Mouse (Mus musculus) ZHBTc4 (cell line): ENCODE data around the gene Ccdc88c.
A peak's percentile ranks its signal among the peaks of the same experiment; 100 is the strongest.

ENCODE experiments used
- DNase-seq: peaks from one replicate; pipeline ENCODE4 v3.0.0-alpha.2; 2011; ENCODE audit warnings: low read depth, low spot score

Gene Ccdc88c

DNA sequence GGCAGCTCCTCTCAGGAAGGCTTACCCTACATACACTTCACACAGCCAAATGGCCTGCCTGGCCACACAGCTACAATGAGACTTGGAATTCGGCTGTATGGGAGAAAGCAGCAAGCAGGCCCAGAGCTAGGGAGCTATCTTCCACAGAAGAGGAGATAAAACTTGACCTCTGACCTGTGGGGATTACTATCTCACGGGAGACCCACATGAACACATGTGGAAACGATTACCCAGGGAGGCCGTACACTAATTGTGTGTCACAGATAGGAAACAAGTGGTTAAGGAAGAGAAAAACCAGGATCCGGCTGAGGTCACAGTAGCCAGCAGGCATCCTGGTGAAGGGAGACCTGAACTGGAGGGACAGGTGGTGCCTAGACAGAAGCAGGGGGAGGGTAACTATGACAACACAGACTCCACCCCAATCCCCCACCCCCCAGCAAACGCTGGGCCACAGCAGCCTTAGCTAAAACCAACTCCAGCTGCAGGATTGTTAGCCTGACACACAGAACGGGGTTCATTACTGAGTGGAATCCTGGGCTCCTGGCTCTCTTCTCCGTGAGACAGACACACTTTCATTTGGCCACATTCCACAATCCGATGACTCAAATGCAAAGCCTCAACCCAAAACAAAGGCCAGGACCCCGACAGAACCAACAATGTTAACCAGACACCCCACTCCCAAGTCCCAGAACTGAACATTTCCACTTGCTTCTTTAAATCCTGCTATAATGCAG, 30.9 kb downstream of the Ccdc88c start:
- DNase-seq: no peak

- DNase-seq: peak; percentile 98
Observed at GRCm38 (mm10) chr12:100996378-100996898, 32.4 kb downstream of the Ccdc88c start.

DNA sequence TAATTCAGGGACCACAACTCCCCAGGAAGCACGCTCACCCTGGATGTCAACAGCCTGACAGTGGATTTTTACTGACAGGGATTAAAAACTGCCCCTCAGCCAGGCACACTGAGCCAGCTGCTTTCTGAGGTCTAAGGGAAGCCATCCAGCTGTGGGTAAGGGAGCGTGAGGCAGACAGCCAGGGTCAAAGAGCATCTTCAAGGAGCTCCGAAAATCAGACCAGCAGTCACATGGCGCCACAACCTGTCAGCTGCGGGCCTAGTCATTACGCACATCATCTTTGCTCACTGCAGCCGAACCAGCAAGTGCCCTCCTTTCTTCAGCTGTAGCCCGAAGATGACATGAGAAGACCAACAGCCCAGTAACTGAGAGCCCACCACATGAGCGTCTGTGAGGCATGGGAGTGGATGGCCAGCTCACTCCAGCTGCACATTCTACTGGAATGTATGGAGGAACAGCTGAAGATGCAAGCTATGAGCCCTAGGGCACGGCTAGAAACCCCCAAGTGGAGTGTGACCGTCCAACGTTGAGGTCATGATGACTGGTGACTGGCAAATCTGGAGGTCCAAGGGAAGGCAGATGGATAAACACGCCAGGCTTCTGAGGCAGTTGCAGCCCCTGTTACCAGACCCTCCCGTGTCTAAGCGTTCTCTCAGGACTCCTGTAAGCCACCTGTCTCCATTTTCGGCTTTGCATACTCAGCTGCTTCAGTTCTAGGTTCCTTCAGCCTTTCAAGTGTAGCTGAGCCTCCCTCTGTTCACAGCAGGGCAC, 33.1 kb downstream of the Ccdc88c start:
- no peak for DNase-seq

GRCm38 (mm10) chr12:100994140-100995015, 34.5 kb downstream of the Ccdc88c start:
- no peak for DNase-seq

GRCm38 (mm10) chr12:100993146-100993545, 35.7 kb downstream of the Ccdc88c start:
- DNase-seq: no peak

GRCm38 (mm10) chr12:100992505-100992904, 36.4 kb downstream of the Ccdc88c start:
- DNase-seq: no peak

DNA sequence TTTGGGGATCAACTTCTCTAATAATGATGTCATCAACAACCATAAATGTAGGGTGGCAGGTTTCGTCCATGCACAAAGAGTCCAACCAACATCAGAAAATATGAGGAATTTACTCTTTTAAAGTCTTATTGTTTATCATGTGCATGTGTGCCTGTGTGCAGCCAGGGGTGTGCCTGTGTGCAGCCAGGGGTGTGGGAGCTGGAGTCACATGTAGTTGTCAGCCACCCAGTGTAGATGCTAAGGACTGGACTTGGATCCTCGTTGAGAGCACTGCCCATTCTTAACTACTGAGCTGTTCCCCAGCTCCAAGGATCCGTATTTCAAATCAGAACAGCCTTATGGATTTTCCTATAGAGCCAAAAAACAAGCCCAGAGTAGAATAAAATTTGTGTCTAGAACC, 37.7 kb downstream of the Ccdc88c start:
- no peak for DNase-seq

DNA sequence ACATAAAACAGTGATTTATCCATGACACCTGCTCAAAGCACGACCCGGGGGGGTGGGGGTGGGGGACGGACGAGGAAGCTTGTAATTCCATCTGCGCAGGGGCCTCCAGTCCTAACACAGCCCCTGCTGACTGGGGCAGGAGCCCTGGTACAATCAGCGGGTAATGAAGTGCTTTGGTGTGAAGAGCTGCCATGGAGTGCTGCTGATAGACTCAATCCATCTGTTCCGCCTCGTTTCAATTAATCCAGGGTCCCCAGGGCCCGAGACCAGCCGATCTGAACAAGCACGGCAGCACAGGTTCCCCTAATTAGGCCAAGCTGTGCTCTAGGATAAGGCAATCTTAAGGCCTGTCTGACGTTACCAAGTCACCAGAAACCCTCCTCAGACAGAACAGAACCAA, 38.6 kb downstream of the Ccdc88c start:
- no peak for DNase-seq

- DNase-seq: no peak
Observed at GRCm38 (mm10) chr12:100989780-100990288, 39.0 kb downstream of the Ccdc88c start.

DNA sequence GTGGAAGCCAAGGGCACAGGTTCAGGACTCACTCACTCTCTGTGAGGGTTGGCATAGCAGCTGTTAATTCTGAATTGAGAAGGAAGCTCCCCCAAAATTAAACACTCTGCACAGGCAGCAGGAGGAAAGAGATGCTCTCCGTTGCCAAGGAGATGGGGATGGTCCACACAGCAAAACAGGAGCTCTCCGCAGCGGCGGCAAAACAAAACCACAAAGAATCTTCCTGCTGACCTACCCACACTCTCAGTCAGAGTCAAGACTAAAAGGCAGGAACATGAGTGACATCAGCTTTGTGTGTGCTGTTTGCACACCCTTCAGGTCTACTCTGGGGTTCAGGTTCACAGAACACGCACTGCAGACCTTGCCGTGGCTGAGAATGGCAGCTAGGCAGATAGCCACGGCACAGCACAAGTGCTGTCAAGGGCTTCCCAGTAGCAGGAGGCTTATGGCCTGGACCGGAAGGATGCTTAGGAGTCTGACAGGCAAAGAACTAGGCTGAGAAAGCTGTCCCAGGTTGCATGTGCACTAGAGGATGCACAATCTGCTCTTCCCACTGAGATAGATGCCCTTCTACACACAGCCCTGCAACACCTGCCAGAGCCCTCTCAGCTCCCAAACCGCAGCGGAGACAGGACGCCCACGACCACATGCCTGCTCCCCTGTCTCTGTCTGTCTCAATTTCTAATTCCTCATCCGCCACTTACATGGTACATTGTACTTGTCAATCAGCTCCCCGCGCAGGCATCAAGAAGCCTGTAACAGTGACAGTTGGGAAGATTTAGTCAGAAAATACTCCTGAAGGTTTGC, 40.3 kb downstream of the Ccdc88c start:
- no peak for DNase-seq

- no peak for DNase-seq
Observed at GRCm38 (mm10) chr12:100986423-100986822, 42.4 kb downstream of the Ccdc88c start.

DNA sequence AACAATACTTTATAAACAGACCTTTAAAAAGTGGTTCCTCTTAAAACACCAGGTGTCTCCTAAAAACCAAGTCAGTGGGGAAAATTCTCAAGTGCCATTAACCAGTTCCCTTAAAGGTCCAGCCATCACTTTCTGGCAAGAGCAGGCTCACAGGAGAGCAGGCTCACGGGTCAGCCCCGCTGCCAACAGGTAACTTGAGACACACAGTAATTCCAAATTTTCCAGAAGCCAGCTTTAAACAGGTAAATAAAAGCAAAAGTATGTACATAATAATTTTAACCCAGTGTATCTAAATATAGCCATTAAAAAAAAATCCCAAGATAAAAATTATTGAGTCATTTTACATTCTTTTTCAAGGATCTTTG, 43.1 kb downstream of the Ccdc88c start:
- no peak for DNase-seq

- DNase-seq: no peak
Observed at GRCm38 (mm10) chr12:100985050-100985792, 43.6 kb downstream of the Ccdc88c start.

- DNase-seq: no peak
Observed at GRCm38 (mm10) chr12:100983565-100983964, 45.3 kb downstream of the Ccdc88c start.

DNA sequence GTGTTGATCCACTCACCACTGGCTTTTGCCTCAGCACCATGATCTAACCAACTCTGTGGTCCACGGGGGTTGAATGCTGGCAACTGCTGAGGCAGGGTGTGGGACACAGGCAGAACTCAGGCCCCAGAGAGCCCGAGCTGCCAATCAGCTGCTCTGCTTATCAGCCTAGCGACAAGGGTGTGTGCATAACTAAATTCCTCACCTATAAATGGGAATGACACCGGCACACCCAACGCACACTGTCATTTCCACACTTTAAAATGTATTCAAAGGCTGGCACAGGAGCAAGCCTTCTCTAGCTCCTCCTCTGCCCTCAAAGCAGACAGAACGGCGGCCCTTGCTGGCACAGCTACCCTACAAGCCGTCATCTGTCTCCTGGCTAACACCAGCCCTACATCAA, 46.6 kb downstream of the Ccdc88c start:
- DNase-seq: no peak

GRCm38 (mm10) chr12:100980551-100981008, 48.3 kb downstream of the Ccdc88c start:
- DNase-seq: no peak

DNA sequence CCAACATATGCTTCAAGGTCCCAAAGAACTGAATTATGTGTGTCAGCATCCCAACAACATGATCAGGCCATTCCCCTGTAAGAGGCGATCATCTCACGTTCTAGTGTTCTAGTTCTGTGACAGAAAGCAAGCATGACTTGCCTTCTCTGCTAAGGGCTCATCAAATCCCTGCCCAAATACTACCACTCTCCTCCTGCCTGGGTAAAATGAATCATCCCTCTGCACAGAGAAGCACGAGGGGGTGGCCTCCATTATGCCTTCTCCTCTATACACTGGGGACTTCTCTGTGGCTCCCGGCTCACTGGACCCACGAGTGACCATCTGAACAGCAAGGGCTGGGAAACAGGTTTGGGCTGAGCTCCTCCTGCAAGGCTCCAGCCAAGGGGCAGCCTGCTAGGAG, 49.2 kb downstream of the Ccdc88c start:
- no peak for DNase-seq

DNA sequence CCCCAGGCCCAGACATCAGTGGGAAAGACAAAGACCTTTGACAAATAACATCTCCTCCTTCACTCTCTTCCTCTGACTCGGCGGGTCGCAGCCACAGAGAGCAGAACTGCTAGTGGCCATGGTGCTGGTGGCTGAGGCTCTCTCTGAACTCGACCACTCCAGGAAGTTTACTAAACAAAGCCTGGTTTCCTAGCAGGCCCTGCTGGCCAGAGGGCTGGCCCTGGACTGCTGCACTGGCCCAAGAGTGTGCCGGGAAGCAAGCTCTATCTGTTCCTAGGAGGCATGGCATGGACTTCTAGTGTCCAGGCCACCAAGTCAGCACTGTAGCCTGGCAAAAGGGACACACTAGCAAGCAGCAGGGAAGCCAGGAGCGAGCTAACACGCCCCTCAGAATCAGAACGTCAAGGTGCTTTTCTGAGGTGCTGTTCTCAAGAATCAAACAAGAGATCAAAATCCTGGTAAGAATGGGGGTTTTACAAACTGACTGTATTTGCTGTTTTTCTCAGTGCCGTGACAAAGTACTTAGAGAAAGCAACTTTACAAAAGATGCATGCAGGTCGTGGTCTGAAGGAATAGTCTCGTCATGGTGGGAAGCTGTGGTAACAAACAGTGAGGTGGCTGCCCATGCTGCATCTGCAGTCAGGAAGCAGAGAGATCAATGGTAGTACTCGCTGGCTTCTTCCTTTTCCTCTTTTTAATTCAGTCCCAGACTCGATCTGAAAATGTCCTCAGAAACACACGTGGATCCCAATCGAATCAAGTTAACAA, 50.7 kb downstream of the Ccdc88c start:
- no peak for DNase-seq

DNA sequence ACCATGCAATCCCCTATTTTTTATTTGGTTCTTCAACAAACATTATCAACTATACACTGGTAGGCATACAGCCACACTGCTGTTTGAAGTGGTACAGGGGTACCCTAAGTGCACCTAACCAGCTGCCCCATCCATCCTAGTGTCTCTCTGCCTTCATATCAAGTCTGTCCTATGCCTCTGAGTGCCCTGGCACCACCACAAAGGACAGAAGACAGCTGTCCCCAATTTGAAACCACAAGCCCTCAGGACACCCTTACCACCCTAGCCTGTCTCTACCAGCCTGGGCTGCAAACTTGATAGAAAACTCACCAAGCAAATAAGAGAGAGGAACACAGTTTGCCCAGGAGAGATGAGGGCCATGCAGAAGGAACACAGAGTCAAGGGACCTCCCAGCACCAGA, 51.3 kb downstream of the Ccdc88c start:
- DNase-seq: no peak
